Mouse (Mus musculus) A20 (cell line): ENCODE measurements at regions not wholly inside any gene's neighbourhood (a gene's known extent, or its start where the extent isn't known, plus 50 kb on each side); places are given as distances from the start of the nearest gene placed in this dataset.

Experiments used
- DNase-seq: peaks from one replicate; pipeline ENCODE4 v3.0.0-alpha.2; 2011; ENCODE audit warnings: low read depth, low spot score

DNA sequence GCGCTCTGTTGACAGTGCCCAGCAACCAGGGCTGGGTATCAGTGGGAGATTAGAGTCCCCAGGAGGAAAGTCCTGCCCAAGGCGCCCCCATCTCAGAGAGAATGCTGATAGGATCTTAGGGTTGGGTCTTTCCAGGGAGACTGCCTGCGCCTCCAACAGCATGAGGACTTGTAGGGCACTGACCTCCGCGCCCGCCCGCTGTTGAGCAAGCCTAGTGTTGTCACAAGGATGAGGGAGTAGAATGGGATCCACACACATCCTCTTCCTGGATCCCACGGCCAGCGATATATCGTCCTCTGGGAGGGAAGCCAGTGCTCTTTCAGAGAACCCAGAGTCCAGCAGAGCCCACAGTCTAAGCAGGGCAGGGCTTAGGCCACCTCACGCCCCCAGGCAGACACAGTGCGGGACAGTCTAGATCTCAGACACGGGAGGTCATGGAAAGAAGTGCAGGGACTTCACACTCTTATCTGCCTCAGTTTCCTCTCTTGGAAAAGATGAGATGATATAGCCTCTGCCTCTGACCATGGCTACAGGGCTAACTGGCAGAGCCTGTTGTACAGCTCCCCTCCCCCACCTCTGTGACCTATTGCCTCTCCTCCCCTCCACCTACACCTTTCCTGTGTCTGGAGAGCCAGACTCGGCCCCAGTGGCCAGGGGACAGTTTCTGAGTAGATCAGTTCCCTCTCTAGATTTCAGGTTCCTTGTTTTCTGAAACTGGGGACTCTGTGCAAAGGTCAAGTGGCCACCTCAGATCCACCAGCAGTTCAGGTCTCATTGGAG is 52.0 kb upstream of the Dusp5 start:
- DNase-seq, result no peak

DNA sequence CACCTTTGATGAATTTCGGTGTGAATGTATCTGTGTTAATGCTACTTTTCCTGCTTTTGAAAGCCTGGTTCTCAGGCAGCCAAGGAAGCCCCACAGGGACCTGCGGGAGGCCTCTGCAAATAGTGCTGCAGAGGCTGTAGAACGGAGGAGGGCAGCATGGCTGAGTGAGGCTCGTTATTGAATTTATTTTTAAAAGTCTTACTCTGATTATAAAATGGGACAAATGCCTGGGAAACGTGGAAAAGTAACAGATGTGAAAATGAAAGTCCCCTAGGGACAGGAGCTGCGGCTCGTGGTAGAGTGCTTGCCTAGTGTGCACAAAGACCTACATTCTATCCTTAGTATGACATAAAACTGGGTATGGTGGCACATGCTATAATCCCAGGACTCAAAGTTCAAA is 59.7 kb upstream of the Dusp5 start:
- DNase-seq, result no peak

DNA sequence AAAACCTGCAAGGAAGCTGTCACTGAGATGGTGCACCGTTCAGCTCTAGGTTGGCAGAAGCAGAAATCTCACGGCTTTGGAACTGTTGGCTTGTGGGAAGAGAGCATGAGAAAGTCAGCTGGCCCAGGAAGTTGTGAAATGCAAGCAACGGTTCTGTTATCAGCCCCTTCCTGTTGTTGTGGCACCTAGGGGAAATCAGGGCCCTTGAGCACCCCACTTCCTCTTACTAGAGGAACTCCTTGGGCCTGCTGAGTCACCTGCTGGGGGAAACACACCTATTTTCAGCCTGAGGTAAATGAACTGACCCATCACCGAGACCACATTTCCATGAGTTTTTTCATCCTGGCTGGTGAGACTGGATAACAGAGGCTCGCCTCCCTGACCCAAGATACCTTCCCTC is 64.2 kb upstream of the Dusp5 start:
- peak; percentile 92 for DNase-seq

DNA sequence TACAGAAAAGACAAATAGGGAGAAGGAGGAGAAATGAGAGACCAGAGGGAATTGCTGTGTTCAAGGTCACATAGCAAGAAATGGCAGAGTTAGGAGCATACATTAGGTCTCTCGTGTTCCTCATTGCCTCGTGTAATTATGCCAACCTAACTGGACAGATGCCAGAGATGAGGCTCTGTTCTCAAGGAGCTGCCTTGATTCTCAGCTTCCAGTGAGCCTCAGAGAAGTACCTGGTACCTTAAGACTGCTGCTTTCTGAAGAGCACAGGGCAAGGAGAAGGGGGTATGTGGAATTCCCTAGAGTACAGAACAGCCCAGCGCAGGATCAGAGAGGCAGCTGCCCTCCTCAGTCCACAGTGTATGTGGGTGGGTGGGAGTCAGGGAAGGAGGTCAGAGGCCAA is 64.8 kb upstream of the Dusp5 start:
- no peak for DNase-seq

DNA sequence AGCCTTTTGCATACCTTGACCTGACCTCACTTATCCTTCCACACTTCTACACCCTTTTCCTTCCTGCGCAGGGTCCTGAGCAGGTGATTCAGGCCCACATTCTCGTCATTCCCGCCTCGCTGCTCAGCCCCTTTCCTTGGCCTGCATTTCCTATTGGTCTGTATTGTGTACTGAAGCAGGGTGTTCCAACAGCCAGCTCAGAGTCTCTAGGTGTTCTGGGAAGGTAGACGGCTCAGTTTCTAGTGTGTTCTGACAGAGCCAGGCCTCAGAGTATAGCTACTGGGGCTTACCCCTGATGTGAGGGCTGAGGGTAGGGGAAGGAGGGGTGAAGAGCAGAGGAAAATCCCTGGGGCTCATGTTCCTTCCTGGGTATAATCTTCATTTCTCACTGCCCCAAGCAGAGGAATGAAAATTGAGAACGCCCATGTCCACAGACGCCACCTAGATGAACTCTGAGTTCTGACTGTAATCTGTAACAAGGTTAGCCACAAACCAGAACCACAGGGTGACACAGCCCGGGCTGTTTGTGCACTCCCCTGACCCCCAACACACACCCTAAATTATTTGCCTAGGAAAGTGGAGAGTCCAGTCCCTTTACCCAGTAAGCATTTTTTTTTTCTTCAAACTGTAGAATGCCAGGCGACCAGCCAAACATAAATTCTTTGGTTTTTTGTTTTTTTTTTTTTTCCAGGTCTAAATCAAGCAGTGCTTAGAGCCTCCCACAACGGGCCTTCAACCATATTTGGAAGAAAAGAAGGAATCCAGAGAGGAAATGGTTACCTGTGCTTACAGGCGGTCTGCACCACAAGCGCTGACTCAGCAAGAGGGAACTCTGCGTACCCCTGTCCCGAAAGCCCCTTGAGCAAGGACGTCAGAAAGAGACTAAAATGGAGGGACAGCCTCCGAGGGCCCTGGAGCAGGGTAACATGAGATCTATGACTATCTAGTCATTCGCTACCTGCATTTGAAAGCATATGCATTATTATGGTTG is 67.6 kb upstream of the Dusp5 start:
- peak; percentile 68 for DNase-seq

DNA sequence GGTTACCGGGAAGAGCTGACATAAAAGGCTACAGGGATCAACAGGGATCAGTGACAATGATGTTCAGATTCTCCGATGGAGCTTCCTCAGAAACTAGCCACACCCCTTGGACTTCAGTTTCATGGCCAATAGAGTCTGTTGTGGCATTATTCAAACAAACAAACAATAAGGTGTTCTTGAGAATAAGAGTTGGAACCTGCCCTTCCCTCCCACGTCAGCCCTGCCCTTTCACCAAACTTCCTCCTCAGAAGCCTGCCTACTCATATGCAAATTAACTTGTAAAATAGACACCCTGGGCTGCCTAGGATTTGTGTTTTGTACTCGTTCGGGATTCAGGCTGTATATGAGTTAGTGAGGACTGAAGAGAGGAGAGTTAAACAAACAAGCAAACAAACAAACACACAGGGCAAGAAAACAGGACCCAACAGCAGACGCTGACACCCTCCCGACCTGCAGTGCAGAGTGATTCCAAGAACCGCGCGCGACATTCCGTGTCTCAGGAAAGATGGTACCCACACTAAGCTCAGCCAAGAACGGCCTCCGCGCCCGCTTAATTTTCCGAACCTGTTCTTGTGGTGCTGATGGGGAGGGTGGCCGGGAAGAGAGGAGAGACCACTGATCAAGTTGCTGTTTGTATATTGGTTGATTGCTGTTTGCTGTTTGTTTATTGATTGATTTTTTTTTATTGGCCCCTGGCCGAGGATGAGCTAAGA is 68.4 kb upstream of the Dusp5 start:
- peak; percentile 75 for DNase-seq

DNA sequence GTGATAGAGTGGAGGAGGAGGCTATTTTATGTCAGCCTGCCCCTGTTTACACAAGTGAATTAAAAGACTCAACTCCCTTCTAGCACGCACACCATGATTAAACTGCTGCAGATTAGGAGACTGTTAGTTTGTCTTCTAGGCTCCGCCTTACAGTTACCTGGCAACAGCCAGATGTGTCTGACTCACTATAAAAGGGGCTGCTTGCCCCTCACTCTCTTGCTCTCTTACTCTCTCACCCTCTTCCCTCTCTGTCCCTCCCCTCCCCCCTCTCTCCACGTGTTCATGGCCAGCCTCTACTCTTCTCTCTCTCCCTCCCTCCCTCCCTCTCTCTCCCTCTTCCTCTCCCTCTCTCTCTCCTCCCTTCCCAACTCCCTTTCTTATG is 69.0 kb upstream of the Smndc1 start:
- DNase-seq, result no peak

DNA sequence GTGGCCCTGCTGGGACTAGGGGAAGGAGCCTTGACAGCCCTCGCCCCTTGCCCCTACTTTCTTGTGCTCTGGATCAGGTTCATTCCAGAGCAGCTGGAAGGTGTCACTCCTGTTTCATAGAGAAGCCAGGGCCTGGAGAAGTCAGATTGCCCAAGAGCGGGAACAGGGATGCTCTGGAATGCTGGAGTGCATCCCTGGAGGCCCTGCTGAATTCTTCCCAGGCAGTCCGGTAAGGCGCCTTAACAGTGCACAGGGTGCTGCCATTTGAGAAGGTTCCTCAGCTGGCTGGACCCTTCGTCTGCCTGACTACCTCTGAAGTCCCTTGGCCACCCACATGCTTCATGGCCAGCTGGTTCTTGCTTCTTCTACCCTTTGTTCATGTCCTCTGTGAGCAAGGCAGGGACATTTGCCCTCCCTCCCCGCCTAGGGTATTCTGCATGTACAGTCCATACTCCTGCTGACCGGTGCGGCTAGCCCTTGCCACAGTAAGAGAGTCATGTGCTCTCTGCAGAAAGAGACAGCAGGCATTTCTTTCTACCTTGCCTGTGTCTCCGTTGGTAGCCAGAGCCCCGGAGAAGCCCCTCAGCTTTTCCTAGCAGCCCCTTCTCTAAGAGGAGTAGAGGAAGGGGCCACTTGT is 68.5 kb upstream of the Smndc1 start:
- no peak for DNase-seq

DNA sequence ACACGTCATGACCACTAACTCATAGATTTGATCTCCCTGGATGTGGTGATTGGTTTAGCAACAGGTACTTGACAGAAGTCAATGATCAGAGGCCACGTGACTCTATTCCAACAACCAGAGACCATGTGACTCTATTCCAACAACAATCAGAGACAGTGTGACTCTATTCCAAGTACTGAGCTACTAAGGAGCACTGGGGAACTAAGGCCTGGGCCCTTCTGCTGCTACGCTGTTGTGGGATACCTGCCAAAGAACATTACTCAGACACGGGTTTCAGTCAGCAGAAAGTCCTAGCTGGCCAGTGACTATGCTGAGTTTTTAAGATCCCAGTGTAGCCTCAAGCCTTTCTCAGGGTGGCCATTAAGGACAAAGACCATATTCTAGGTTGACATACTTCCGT is 66.3 kb upstream of the Smndc1 start:
- no peak for DNase-seq

DNA sequence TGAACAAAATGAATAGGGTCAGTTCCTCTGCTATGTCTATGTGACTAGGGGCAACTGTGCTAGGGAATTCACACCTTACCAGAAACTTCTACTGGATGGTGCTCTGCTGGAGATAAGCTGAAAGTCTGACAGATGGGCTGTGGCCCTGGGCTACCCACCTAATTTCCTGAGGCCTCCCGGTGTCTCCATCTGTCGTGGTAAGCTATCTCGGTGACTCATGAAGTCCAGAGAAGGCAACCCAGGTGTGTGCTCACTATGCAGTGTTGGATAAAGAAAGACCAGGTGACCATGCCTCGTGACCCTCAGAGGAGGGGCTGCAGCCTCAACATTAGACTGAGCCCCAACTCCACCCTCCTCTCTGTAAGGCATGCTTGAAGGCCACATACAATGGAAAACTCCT is 64.2 kb upstream of the Smndc1 start:
- no peak for DNase-seq

DNA sequence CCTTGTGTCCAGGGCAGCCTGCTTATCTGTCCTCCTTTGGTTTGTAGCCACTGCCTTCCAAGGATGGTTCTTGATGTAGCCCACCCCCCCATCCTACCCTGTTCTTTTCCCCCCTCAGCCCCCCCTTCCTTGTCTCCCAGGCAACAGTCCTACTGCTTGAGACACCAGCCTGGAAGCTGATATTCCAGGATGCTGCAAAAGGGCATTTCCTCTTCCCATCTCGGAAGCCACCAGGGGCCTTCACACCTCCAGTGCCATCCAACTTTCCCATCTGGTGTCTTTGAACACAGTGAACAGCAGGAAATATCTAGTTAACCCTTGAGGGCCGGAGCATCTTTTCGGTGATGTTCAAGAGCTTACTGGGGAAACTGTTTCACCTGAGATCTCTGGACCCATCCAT is 63.7 kb upstream of the Smndc1 start:
- DNase-seq, result no peak

DNA sequence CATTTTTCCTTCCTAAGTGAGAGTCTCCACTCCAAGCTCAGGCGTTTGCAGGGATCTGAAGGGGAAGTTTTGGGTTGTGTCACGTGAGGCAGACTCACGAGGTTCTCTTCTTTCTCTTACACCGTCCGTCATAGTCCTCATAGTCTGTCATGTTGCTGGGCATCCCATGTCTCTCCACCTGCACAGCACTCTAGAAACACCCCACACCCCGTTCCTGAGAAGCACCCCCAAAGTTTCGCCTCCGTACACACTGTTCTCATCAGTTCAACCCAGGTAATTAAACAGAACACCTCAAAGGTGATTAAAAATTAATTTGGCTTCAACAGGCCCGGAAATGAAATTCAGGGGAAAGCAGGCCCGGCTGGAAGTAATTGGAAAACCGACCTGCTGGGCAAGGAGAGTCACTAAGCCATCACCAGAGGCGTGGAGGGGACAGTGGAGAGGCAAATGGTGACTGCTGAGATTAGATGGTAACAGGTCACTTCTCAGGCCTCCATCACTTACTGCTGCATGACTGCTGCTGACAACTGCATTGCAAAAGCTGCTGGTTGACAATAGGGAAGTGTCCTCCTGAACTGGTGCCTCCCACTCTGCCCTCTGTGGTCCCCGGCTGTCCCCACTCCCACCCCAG is 63.1 kb upstream of the Smndc1 start:
- DNase-seq, result no peak

DNA sequence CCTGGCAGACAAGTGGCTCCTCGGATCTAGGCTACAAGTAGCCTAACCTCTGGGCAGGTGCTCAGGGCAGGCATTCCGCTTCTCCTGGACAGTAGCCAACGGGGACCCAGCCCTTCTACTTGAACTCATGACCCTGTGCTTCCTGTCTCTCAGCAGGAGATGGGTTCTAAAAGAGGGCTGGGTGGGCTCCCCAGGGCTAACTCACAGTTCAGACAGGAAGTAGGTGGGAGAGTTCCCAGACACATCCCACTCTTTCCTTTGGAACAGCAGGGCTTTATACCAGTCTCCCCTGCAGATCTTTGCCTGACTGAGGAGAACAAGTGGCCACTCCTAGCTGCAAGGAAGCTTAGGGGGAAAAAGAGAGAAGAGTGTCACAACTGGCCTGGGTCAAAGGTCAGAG is 62.0 kb upstream of the Smndc1 start:
- no peak for DNase-seq

DNA sequence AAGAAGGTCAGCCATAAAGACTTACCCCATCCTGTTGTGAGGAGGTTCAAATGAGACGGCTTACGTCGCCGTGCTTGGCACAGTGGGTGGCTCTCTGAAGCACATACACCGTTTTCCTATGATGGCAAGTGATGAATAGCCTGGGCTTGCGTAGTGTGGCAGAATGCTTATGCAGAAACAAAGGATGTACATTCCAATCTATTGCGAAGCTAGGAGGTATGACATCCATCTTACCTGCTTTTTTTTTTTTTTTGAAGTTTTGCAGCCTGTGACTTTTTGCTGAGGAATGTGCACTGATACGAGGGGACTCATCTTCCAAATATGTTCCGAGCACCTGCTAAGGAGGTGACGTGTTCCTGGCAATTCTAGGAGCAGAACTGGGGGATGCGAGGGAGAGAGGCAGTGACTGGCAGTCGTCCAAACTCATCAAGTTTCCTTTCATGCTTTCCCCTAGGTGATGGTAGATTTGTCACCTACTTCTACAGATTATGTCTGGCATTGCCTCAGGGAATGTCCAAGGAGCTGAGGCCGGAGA is 61.1 kb upstream of the Smndc1 start:
- DNase-seq, result no peak

DNA sequence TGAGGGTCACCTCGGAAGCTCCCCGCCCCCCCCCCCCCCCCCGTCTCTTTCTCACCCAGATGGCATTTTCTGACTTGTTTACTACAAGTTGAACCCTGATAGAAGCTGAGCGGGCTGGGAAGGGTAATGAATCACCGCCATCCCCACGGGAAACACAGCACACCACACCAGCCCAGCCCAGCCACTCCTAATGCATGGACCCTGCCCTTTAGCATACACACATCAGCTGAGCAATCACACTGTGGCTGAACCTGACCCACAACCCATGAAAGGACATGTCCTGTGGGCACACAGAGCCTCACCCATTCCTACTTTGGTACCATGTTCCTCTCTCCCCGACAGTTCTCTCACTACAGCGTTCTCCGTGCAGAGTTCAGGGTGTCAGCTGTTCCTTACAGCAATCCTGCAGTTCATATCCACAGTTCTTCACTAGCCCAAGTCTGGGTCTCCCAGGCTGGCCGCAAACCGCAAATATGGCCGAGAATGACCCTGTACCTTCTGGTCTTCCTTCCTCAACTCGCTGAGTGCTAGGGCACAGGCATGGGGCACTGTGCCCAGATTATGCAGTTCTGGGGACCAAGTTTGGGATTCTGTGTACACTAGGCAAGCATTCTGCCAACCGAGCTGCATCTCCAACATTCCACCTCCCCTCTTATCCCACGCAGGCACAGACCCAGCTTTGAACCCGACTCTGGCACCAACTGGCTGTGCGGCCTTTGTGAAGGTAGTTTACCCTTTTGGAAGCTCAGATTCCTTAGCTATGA is 60.4 kb upstream of the Smndc1 start:
- DNase-seq, result no peak

DNA sequence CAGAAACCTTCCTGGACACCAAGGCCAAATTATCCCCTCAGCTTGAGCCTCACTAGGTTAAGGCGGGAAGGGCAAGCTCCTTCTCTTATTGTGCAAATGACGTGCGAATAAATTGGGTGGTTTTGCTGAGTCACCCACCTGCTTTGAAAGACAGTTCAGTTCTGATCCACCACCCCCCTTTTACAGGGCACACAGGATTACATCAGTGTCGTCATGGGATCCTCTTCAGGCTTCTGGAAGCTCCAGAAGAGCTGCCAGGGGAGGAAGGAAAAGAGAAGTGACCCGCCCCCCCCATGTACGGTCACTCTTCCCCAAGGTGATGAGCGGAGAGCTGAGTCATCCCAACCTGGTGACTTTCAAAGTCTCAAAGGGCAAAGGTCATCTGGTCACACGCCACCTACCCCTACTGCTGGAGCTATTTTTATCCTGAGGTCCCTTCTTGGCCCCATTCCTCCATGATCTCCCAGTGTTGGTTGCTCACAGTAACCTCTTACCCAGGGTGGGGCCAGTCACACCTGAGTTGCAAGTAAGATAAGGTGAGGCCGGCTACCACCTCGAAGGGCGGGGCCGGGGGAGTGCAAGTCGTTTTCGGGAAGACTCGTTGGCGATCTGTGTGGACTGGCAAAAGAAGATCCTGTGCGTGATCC is 58.9 kb upstream of the Smndc1 start:
- DNase-seq, result no peak

DNA sequence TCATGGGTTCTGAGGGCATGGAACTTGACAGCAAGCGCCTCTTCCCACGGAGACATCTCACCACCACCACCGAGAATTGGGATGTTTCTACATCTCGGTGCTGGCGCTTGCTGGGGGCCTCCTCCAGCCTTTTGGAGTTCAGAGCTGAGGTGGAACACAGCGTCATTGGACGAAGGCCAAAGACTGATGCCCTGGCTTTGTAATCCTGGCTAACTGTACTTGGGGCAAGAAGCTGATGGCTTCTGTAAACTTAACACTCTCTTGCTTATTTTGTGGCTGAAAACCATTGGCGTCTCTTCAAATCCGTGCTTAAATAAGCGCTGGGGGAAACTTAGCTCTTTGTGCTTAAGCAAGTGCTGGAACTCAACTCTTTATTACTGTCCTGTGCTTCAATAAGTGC is 57.8 kb upstream of the Smndc1 start:
- no peak for DNase-seq

DNA sequence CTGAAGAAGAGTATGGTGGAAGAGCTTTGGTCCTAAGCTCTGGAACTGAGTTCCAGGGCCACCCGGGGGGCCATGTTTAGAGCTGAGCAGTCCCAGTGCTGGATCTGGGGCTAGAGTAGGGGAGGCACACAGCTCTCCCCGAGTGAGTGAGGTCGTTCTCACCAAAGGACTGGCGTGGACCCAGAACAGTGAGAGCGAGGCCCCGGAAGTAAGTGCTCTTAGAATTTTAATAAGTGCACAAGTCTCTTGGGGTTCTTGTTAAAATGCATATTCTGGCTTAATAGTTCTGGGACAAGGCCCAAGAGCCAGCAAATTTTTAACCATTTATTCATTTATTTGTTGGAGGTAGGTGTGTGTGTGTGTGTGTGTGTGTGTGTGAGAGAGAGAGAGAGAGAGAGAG is 57.4 kb upstream of the Smndc1 start:
- DNase-seq, result no peak

DNA sequence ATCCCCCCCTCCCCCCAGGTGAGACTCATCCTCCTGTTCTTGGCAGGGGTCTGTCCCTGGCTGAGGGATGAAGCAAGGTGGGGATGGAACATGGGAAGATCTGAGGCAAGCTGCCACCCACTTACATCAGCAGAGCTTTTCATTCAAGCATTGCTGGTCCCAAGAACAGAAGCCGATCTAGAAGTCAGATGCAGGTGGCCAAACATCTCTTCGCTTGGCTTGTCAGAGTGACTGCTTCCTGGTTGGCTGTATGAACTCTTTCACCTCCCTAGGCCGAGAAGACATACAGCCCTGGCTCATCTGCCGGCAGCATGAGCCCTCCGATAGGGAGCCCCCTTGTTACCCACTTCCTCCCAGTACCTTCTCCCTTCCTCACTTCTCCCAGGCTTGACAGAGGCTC is 55.8 kb upstream of the Smndc1 start:
- DNase-seq, result peak; percentile 93

DNA sequence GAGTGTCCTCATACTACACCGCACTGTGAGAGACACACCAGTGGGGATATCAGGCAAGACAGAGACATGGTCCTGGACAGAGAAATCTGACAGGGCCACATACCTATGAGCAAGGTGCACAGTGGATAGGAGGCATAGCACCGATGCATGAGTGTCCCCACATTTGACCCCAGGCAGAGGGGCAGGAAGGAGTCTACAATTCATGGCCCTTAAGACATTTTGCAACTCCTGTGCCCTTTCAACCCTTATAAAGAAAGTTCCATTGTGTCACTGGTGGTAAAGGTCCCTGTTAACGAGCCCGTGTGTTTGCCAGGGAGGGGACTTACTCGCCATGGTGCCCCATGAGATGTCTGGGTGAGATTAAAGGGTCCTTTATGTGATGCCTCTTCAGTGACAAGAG is 54.3 kb upstream of the Smndc1 start:
- DNase-seq, result peak; percentile 54
